23 mouse cellular contexts compared by ENCODE assay signal in the genomic region with DNA sequence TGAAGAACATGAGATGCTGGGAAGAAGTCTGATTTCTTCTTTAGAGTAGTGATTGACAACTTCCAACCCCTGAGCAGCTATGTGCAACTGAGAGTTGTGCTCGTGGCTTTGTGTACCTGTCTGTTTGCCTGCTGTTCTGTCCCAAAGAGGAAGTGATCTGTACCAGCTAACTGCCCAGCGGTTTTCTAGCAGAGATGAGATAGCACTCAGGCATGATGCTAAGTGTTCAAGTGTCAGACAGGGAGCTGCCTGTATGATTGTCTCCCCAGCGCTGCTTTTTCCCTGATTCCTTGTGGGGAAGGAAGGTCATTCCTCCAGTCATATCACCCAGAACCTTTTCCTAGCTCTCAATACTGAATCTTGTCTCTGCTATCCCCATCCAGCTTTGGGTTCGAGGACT. TPM values are rescaled to one million over a fixed set of nuclear protein-coding genes. Genes with fewer than 3 reads are reported as not detected.
A peak's percentile ranks its signal among the peaks of the same experiment; 100 is the strongest.
DNase-seq lines count a peak whose midpoint lies in the region; TF ChIP-seq lines count a peak whose summit lies in the region.
"Had no signal": no experiment of that assay in that cellular context is flagged by ENCODE, and none has a peak within 500 bp of the region (broad histone marks: within the 10 kb centered on the region; RNA-seq: fewer than 3 reads in every experiment).

No protein-coding gene starts in this region.

- peak; percentile 19 for DNase-seq in testis, postnatal 10 days (ENCODE audit: low spot score)
- no peak for DNase-seq in testis, postnatal 14 days (ENCODE audit: low spot score)
- DNase-seq in MEL (ENCODE audit: low read depth, low spot score) = peak; percentile 22
- DNase-seq in splenic B cell, adult 2 months (ENCODE audit: low read depth, low spot score) = peak; percentile 12
- DNase-seq in layer of hippocampus, postnatal 36 days = no peak
- DNase-seq in embryonic facial prominence, embryonic 10.5 days (ENCODE audit: low spot score) = no peak
- DNase-seq: adrenal gland, adult 2 months; adrenal gland, postnatal 14 days; cerebellum, adult 11 months; cerebellum, adult 2 months; cerebellum, adult 9-11 months; cerebellum, postnatal 36 days; forebrain, postnatal 0 days; gastrocnemius, adult 2 months; gastrocnemius, postnatal 14 days; heart, adult 18-20 months; heart, postnatal 14 days; heart, postnatal 4 days had no signal

- TF ChIP-seq RAD21 in MEL (IDR thresholded peaks at IDR 0.05; ENCODE audit: low read depth, low read length) = no peak

- no peaks in the 10 kb centered on the region for H3K79me2 ChIP-seq in MEL (ENCODE audit: control insufficient read depth, insufficient read depth, low read length, poor library complexity)

- 77% methylated on average over 4 of the region's 4 CpGs for WGBS in embryonic facial prominence, embryonic 10.5 days

- H3K9me3 ChIP-seq in MEL (replicated peaks; ENCODE audit: insufficient read depth, low read length) = no peaks in the 10 kb centered on the region
- no peaks in the 10 kb centered on the region for H3K9me3 ChIP-seq in embryonic facial prominence, embryonic 10.5 days
- H3K9me3 ChIP-seq: embryonic facial prominence, embryonic 12.5 days; embryonic facial prominence, embryonic 15.5 days; heart, embryonic 12.5 days; heart, embryonic 15.5 days had no signal

- TF ChIP-seq POLR2A in MEL (IDR thresholded peaks at IDR 0.05; ENCODE audit: control insufficient read depth in 1 of 2, insufficient read depth in 1 of 2, low read depth in 1 of 2, low read length in 2 of 2, poor library complexity in 1 of 2) = no peak

- H3K36me3 ChIP-seq in MEL (ENCODE audit: control insufficient read depth in 1 of 2, insufficient read depth in 2 of 2, low read length in 2 of 2) = no peaks in the 10 kb centered on the region
- H3K36me3 ChIP-seq in splenic B cell, adult 2 months (ENCODE audit: control insufficient read depth, insufficient read depth, low read length, poor library complexity, severe bottlenecking) = 0 out of 2 replicates have a peak, but pooled peaks cover 4% of the 10 kb centered on the region
- peaks cover 34% of the 10 kb centered on the region for H3K36me3 ChIP-seq in embryonic facial prominence, embryonic 10.5 days (replicated peaks)

- no peaks in the 10 kb centered on the region for H3K4me1 ChIP-seq in MEL (ENCODE audit: control insufficient read depth in 1 of 2, insufficient read depth in 2 of 2, low read length in 2 of 2)
- H3K4me1 ChIP-seq in embryonic facial prominence, embryonic 10.5 days = peaks cover 27% of the 10 kb centered on the region
- H3K4me1 ChIP-seq: heart, embryonic 15.5 days had no signal

- no peak overlapping the region for H3K9ac ChIP-seq in MEL (ENCODE audit: control insufficient read depth, low read depth, low read length, poor library complexity, severe bottlenecking)
- H3K9ac ChIP-seq: embryonic facial prominence, embryonic 12.5 days; embryonic facial prominence, embryonic 15.5 days; forebrain, postnatal 0 days; heart, embryonic 12.5 days; heart, embryonic 15.5 days; hindbrain, embryonic 14.5 days had no signal

- no peak overlapping the region for H3K27ac ChIP-seq in MEL (ENCODE audit: control insufficient read depth, low read depth, low read length)
- H3K27ac ChIP-seq in embryonic facial prominence, embryonic 10.5 days (replicated peaks) = no peak overlapping the region
- H3K27ac ChIP-seq: embryonic facial prominence, embryonic 12.5 days; embryonic facial prominence, embryonic 15.5 days; gastrocnemius, adult 2 months; heart, embryonic 15.5 days; hindbrain, embryonic 14.5 days had no signal

- TF ChIP-seq EP300 in MEL (IDR thresholded peaks at IDR 0.05; ENCODE audit: low read depth in 1 of 2, low read length in 2 of 2) = no peak

- TF ChIP-seq CTCF in MEL (IDR thresholded peaks at IDR 0.05 in 2 of 3, conservative IDR thresholded peaks at IDR 0.05 in 1 of 3; ENCODE audit: control insufficient read depth in 1 of 3, insufficient read depth in 1 of 3, low read depth in 2 of 3, low read length in 3 of 3, poor library complexity in 1 of 3, severe bottlenecking in 1 of 3) = no peak

- H3K27me3 ChIP-seq in MEL (ENCODE audit: control insufficient read depth in 1 of 2, insufficient read depth in 2 of 2, low read length in 2 of 2) = no peaks in the 10 kb centered on the region
- no peaks in the 10 kb centered on the region for H3K27me3 ChIP-seq in splenic B cell, adult 2 months (ENCODE audit: control insufficient read depth, insufficient read depth, low read length, poor library complexity, severe bottlenecking)
- H3K27me3 ChIP-seq in embryonic facial prominence, embryonic 10.5 days (replicated peaks; ENCODE audit: low read depth, poor library complexity, severe bottlenecking) = no peaks in the 10 kb centered on the region
- H3K27me3 ChIP-seq: embryonic facial prominence, embryonic 12.5 days; embryonic facial prominence, embryonic 15.5 days; heart, embryonic 12.5 days; heart, embryonic 15.5 days had no signal

- H3K4me3 ChIP-seq in MEL (ENCODE audit: control insufficient read depth in 1 of 2, insufficient read depth in 1 of 2, low read depth in 2 of 2, low read length in 2 of 2) = no peak overlapping the region
- H3K4me3 ChIP-seq in embryonic facial prominence, embryonic 10.5 days = no peak overlapping the region
- H3K4me3 ChIP-seq: embryonic facial prominence, embryonic 12.5 days; embryonic facial prominence, embryonic 15.5 days; gastrocnemius, adult 2 months; heart, embryonic 12.5 days; heart, embryonic 15.5 days had no signal

TF ChIP-seq in MEL, 35 proteins besides CTCF, POLR2A, EP300 and RAD21:
- TF ChIP-seq NELFE (IDR thresholded peaks at IDR 0.05; ENCODE audit: low read depth, low read length) (no peak), BHLHE40 (IDR thresholded peaks at IDR 0.05; ENCODE audit: borderline replicate concordance, low read depth, low read length) (no peak), MXI1 (IDR thresholded peaks at IDR 0.05; ENCODE audit: low read depth, low read length) (no peak), GATA1 (IDR thresholded peaks at IDR 0.05; ENCODE audit: low read depth, low read length) (no peak), HCFC1 (IDR thresholded peaks at IDR 0.05; ENCODE audit: low read depth, low read length) (no peak), SMC3 (IDR thresholded peaks at IDR 0.05; ENCODE audit: low read depth, low read length) (no peak), NRF1 (IDR thresholded peaks at IDR 0.05; ENCODE audit: insufficient read depth, low read depth, low read length, poor library complexity, severe bottlenecking) (no peak), MAZ (IDR thresholded peaks at IDR 0.05; ENCODE audit: low read depth, low read length) (no peak), POLR2AphosphoS2 (IDR thresholded peaks at IDR 0.05; ENCODE audit: low read length) (no peak), ZKSCAN1 (IDR thresholded peaks at IDR 0.05; ENCODE audit: low read depth, low read length) (no peak), CHD2 (IDR thresholded peaks at IDR 0.05; ENCODE audit: low read length) (no peak), MYC (IDR thresholded peaks at IDR 0.05; ENCODE audit: low read depth, low read length) (no peak)

RNA-seq across cellular contexts. Expression of gene Parp11, which starts 45.9 kb away (rescaled TPM):
- 4.9 and 5.9 TPM in 2 replicates for total RNA-seq in MEL (2012; rRNA removed)
- 1 to 10 TPM in 1 of 2 experiments, not detected in 1; 8.2 TPM for polyA plus RNA-seq in MEL (2012; ENCODE audit: insufficient read depth in 1 of 2, insufficient read length in 2 of 2, low read depth in 1 of 2, low replicate concordance in 2 of 2, missing spikeins in 1 of 2)
- 10 to 100 TPM; 32.1 to 40.1 TPM for total RNA-seq in layer of hippocampus, postnatal 36 days (2021)
- 31.4 and 33.4 TPM in 2 replicates for polyA plus RNA-seq in embryonic facial prominence, embryonic 10.5 days (2016; fragmentation: Nextera tagmentation; extraction: Ambion mirVana)

Comparison
In these comparisons a context has a peak if more than half of its experiments do, and no peak if none do; other contexts are left out.
1. DNase-seq: peak in testis, postnatal 10 days (single experiment), MEL (single experiment) and splenic B cell, adult 2 months (single experiment); none in testis, postnatal 14 days (single experiment), layer of hippocampus, postnatal 36 days (0 of 2) and embryonic facial prominence, embryonic 10.5 days (single experiment).